Comparison of ENCODE assay signal across 8 mouse cellular contexts in the genomic region with DNA sequence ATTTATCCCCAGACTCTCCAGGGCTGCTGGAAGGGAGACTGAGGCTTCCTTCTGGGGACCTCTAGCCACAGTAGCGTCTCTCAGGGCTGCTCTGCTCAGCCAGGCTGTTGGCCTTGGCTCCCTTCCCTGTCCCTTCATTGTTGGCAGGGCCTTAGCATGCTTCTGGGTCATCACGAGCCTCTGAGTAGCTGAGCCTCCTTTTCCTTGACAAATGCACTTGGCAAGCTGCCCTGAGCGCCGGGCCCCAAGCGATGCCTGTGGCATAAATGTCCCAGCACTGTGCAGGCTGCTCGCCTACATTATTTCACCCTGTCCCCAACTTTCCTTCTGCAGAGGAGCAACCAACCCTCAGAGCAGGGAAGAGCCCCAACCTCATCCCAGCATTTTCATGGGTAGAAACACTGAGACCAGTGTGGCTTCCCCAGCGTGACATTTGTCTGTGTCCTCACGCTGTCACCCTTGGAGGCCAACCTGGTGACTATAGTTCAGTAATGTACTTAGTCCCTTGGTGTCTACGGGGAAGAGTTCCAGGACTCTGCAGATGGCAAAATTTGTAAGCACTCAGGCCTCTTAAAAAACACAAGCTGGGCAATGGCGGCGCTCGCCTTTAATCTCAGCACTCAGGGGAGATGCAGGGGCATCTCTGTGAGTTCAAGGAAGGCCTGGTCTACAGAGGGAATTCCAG.
DNase-seq lines count a peak whose midpoint lies in the region; ATAC-seq and TF ChIP-seq lines count a peak whose summit lies in the region.

No protein-coding gene starts in this region.

- no peaks in the 10 kb centered on the region for H3K79me2 ChIP-seq in liver, adult 2 months (ENCODE audit: control insufficient read depth, insufficient read depth, low read length)

- H3K36me3 ChIP-seq in liver, adult 2 months (ENCODE audit: control insufficient read depth, insufficient read depth, low read length) = no peaks in the 10 kb centered on the region
- H3K36me3 ChIP-seq in liver, embryonic 11.5 days (ENCODE audit: control insufficient read depth, insufficient read depth, low read length) = no peaks in the 10 kb centered on the region
- H3K36me3 ChIP-seq in heart, embryonic 10.5 days = no peaks in the 10 kb centered on the region
- H3K36me3 ChIP-seq in liver, postnatal 0 days (replicated peaks; ENCODE audit: insufficient read depth, low read length) = no peaks in the 10 kb centered on the region

- H3K9me3 ChIP-seq in liver, embryonic 11.5 days (ENCODE audit: control insufficient read depth, low read length) = no peaks in the 10 kb centered on the region
- H3K9me3 ChIP-seq in heart, embryonic 10.5 days = no peaks in the 10 kb centered on the region
- no peaks in the 10 kb centered on the region for H3K9me3 ChIP-seq in liver, postnatal 0 days (ENCODE audit: low read length)

- DNase-seq in liver, adult 2 months (ENCODE audit: extremely low read depth, low read depth, low spot score) = peak; percentile 19
- DNase-seq in liver, embryonic 11.5 days (ENCODE audit: low spot score) = no peak
- peak; percentile 98 to 99 for DNase-seq in cerebellum, postnatal 36 days
- no peak for DNase-seq in heart, embryonic 10.5 days (ENCODE audit: low spot score)
- DNase-seq in kidney, postnatal 10 days = peak; percentile 88
- peak; percentile 21 for DNase-seq in liver, postnatal 0 days
- DNase-seq in right cerebral cortex, adult 2 months (ENCODE audit: low spot score in 2 of 2) = peak; percentile 68 to 71
- DNase-seq in thymus, postnatal 4 days = no peak

- no peak overlapping the region for H3K9ac ChIP-seq in liver, adult 2 months (ENCODE audit: low read depth, low read length)
- H3K9ac ChIP-seq in liver, embryonic 11.5 days (ENCODE audit: low read depth, low read length) = no peak overlapping the region
- H3K9ac ChIP-seq in liver, postnatal 0 days (replicated peaks) = no peak overlapping the region

- no peak overlapping the region for H3K4me3 ChIP-seq in liver, adult 2 months (ENCODE audit: insufficient read depth, low read depth, low read length)
- no peak overlapping the region for H3K4me3 ChIP-seq in liver, embryonic 11.5 days (ENCODE audit: low read depth, low read length)
- H3K4me3 ChIP-seq in heart, embryonic 10.5 days = no peak overlapping the region
- H3K4me3 ChIP-seq in liver, postnatal 0 days (ENCODE audit: low read depth, low read length) = no peak overlapping the region

- ATAC-seq in liver, embryonic 11.5 days (replicated peaks; ENCODE audit: low FRiP score) = no peak
- ATAC-seq in liver, postnatal 0 days = no peak

- no peaks in the 10 kb centered on the region for H3K4me1 ChIP-seq in liver, adult 2 months (ENCODE audit: control insufficient read depth, insufficient read depth, low read length)
- no peaks in the 10 kb centered on the region for H3K4me1 ChIP-seq in liver, embryonic 11.5 days (replicated peaks; ENCODE audit: control insufficient read depth, insufficient read depth, low read length)
- H3K4me1 ChIP-seq in heart, embryonic 10.5 days = peaks cover 28% of the 10 kb centered on the region
- H3K4me1 ChIP-seq in liver, postnatal 0 days (ENCODE audit: insufficient read depth) = no peaks in the 10 kb centered on the region

- no peak overlapping the region for H3K4me2 ChIP-seq in liver, embryonic 11.5 days
- H3K4me2 ChIP-seq in liver, postnatal 0 days (ENCODE audit: low read depth, low read length) = no peak overlapping the region

- no peak overlapping the region for H3K27ac ChIP-seq in liver, adult 2 months (replicated peaks; ENCODE audit: insufficient read depth, low read depth, low read length)
- no peak overlapping the region for H3K27ac ChIP-seq in liver, embryonic 11.5 days (ENCODE audit: low read depth, low read length)
- H3K27ac ChIP-seq in heart, embryonic 10.5 days = peak overlapping the region; percentile 48; the same call in 1 of the 2 replicates
- H3K27ac ChIP-seq in liver, postnatal 0 days (ENCODE audit: low read depth) = no peak overlapping the region

- H3K27me3 ChIP-seq in liver, adult 2 months (ENCODE audit: control insufficient read depth, insufficient read depth, low read length) = no peaks in the 10 kb centered on the region
- H3K27me3 ChIP-seq in liver, embryonic 11.5 days (replicated peaks; ENCODE audit: control insufficient read depth, insufficient read depth, low read length) = no peaks in the 10 kb centered on the region
- peaks cover 41% of the 10 kb centered on the region for H3K27me3 ChIP-seq in heart, embryonic 10.5 days (ENCODE audit: insufficient read depth, poor library complexity, severe bottlenecking)
- H3K27me3 ChIP-seq in liver, postnatal 0 days (ENCODE audit: insufficient read depth, low read length) = no peaks in the 10 kb centered on the region

- no peak for TF ChIP-seq CTCF in liver, adult 2 months (IDR thresholded peaks at IDR 0.05; ENCODE audit: low read depth, low read length)
- no peak for TF ChIP-seq CTCF in liver, postnatal 0 days (IDR thresholded peaks at IDR 0.05; ENCODE audit: low read depth)

- 75% methylated on average over 12 of the region's 12 CpGs for WGBS in liver, adult 2 months
- 85% methylated on average over 12 of the region's 12 CpGs for WGBS in liver, embryonic 11.5 days
- WGBS in heart, embryonic 10.5 days = 69% methylated on average over 12 of the region's 12 CpGs
- WGBS in liver, postnatal 0 days (ENCODE audit: insufficient replicate concordance) = 76% methylated on average over 12 of the region's 12 CpGs

- TF ChIP-seq POLR2A in liver, adult 2 months (IDR thresholded peaks at IDR 0.05; ENCODE audit: extremely low read depth, insufficient read depth, low read length) = no peak

- no peak for TF ChIP-seq EP300 in liver, postnatal 0 days (IDR thresholded peaks at IDR 0.05; ENCODE audit: low read depth)

Comparison
In these comparisons a context has a peak if more than half of its experiments do, and no peak if none do; other contexts are left out.
1. DNase-seq: peak in liver, adult 2 months (single experiment), cerebellum, postnatal 36 days (2 of 2), kidney, postnatal 10 days (single experiment), liver, postnatal 0 days (single experiment) and right cerebral cortex, adult 2 months (2 of 2); none in liver, embryonic 11.5 days (single experiment), heart, embryonic 10.5 days (single experiment) and thymus, postnatal 4 days (single experiment).